Mouse (Mus musculus) limb, embryonic 15.5 days (tissue): Measurements from ENCODE around the gene Skida1. TPM values are rescaled to one million over a fixed set of nuclear protein-coding genes. Genes with fewer than 3 reads are reported as not detected.
A peak's percentile ranks its signal among the peaks of the same experiment; 100 is the strongest.
"Not testable (repeated sequence)": the region's sequence is repeated elsewhere in the genome, so short reads cannot be mapped to it uniquely, and the experiment has no call there.

Experiments used
- ATAC-seq: fragments of 200-750 bp; cut with Nextera tagmentation; 2 replicates; pipeline ENCODE4 v1.8.0; 2017; ENCODE audit warnings: low read depth, moderate TSS enrichment; ENCODE audit not compliant: insufficient number of reproducible peaks, low FRiP score, low TSS enrichment
- H3K27ac ChIP-seq: fragments of 300-500 bp; sonication (generic); 2 replicates; pipeline ENCODE4 v1.5.1; 2015; ENCODE audit warnings: moderate library complexity, mild to moderate bottlenecking, inconsistent platforms
- H3K27me3 ChIP-seq: fragments of 300-500 bp; sonication (generic); 2 replicates; pipeline ENCODE4 v1.6.1; 2015; ENCODE audit warnings: inconsistent platforms
- H3K36me3 ChIP-seq: fragments of 300-500 bp; sonication (generic); 2 replicates; pipeline ENCODE4 v1.6.1; 2015; ENCODE audit warnings: inconsistent platforms
- H3K4me1 ChIP-seq: fragments of 300-500 bp; sonication (generic); 2 replicates; pipeline ENCODE4 v1.6.1; 2015; ENCODE audit warnings: inconsistent platforms
- H3K4me2 ChIP-seq: fragments of 300-500 bp; sonication (generic); 2 replicates; pipeline ENCODE4 v1.6.1; 2015; ENCODE audit warnings: mild to moderate bottlenecking, inconsistent platforms
- H3K4me3 ChIP-seq: fragments of 300-500 bp; sonication (generic); 2 replicates; pipeline ENCODE4 v1.5.1; 2015; ENCODE audit warnings: mild to moderate bottlenecking, inconsistent platforms
- H3K9ac ChIP-seq: fragments of 300-500 bp; sonication (generic); 2 replicates; pipeline ENCODE4 v1.6.1; 2015; ENCODE audit warnings: inconsistent platforms
- H3K9me3 ChIP-seq: fragments of 300-500 bp; sonication (generic); 2 replicates; pipeline ENCODE4 v1.6.1; 2016; ENCODE audit warnings: inconsistent platforms
- WGBS: fragments of 180-500 bp; shearing (Covaris S2); methylation state at CpG from one replicate; pipeline ENCODE4 v1.1.7; 2015; 5-methylcytosine and 5-hydroxymethylcytosine counted together
- polyA plus RNA-seq: library from polyadenylated mRNA; unstranded; fragments of >200 nt; fragmentation: Nextera tagmentation; extraction: Ambion mirVana; gene quantifications from 2 replicates; pipeline ENCODE4 v1.2.1, GENCODE M21; 2015

The Skida1 gene
- polyA plus RNA-seq, result 5.1 and 7.6 TPM in 2 replicates

- Histone ChIP-seq H3K27me3 (no peaks in the 10 kb centered on the region), H3K9ac (peak within 1 kb of the TSS; percentile 97), H3K36me3 (no peaks in the 10 kb centered on the region), H3K9me3 (no peaks in the 10 kb centered on the region), H3K27ac (peak within 1 kb of the TSS; percentile 99), H3K4me1 (peaks cover 16% of the 10 kb centered on the region), H3K4me2 (peak within 1 kb of the TSS; percentile 71), H3K4me3 (peak within 1 kb of the TSS; percentile 80)
- no peak for ATAC-seq
- under 1% methylated on average over 17 of the region's 17 CpGs for WGBS
Measured at GRCm38 (mm10) chr2:18048453-18049075, at the start of gene Skida1. TSS of gene Skida1 (minus strand) at chr2:18049051.

GRCm38 (mm10) chr2:18095804-18096203 lies 47.0 kb upstream of the Skida1 start:
- no peak overlapping the region for H3K9ac ChIP-seq
- H3K36me3 ChIP-seq, result peaks cover 26% of the 10 kb centered on the region
- ATAC-seq, result no peak
- H3K27ac ChIP-seq, result no peak overlapping the region
- no peak overlapping the region for H3K4me2 ChIP-seq
- no peaks in the 10 kb centered on the region for H3K4me1 ChIP-seq
- H3K27me3 ChIP-seq, result no peaks in the 10 kb centered on the region
- H3K4me3 ChIP-seq, result no peak overlapping the region
- whole genome bisulfite sequencing, result 33% methylated on average over 2 of the region's 2 CpGs
- no peaks in the 10 kb centered on the region for H3K9me3 ChIP-seq

GRCm38 (mm10) chr2:18094319-18094718 lies 45.5 kb upstream of the Skida1 start:
- Histone ChIP-seq H3K4me2 (no peak overlapping the region), H3K27ac (no peak overlapping the region), H3K9me3 (no peaks in the 10 kb centered on the region), H3K36me3 (peaks cover 30% of the 10 kb centered on the region), H3K4me3 (no peak overlapping the region), H3K9ac (no peak overlapping the region), H3K27me3 (no peaks in the 10 kb centered on the region), H3K4me1 (no peaks in the 10 kb centered on the region)
- no peak for ATAC-seq

- Histone ChIP-seq H3K9me3 (no peaks in the 10 kb centered on the region), H3K27ac (no peak overlapping the region), H3K27me3 (no peaks in the 10 kb centered on the region), H3K36me3 (peaks cover 34% of the 10 kb centered on the region), H3K9ac (no peak overlapping the region), H3K4me2 (no peak overlapping the region), H3K4me3 (no peak overlapping the region), H3K4me1 (no peaks in the 10 kb centered on the region)
- WGBS, result 85% methylated on average over 1 of the region's 1 CpGs
- no peak for ATAC-seq
Measured at GRCm38 (mm10) chr2:18093858-18094257, 45.0 kb upstream of the Skida1 start.

GRCm38 (mm10) chr2:18087695-18088094 lies 38.8 kb upstream of the Skida1 start:
- H3K36me3 ChIP-seq, result peaks cover 68% of the 10 kb centered on the region
- H3K27ac ChIP-seq, H3K27me3 ChIP-seq, H3K9me3 ChIP-seq, H3K4me2 ChIP-seq, H3K9ac ChIP-seq, H3K4me3 ChIP-seq, H3K4me1 ChIP-seq, ATAC-seq: not testable (repeated sequence)
- 85% methylated on average over 3 of the region's 3 CpGs for WGBS

GRCm38 (mm10) chr2:18080182-18080860 lies 31.5 kb upstream of the Skida1 start:
- Histone ChIP-seq H3K9ac (no peak overlapping the region), H3K9me3 (no peaks in the 10 kb centered on the region), H3K4me3 (no peak overlapping the region), H3K36me3 (peaks cover 45% of the 10 kb centered on the region), H3K4me1 (no peaks in the 10 kb centered on the region), H3K27me3 (no peaks in the 10 kb centered on the region), H3K4me2 (no peak overlapping the region), H3K27ac (no peak overlapping the region)
- 84% methylated on average over 2 of the region's 2 CpGs for WGBS
- ATAC-seq, result no peak

GRCm38 (mm10) chr2:18071947-18072346 lies 23.1 kb upstream of the Skida1 start:
- no peaks in the 10 kb centered on the region for H3K27me3 ChIP-seq
- no peak overlapping the region for H3K9ac ChIP-seq
- H3K9me3 ChIP-seq, result no peaks in the 10 kb centered on the region
- peaks cover 36% of the 10 kb centered on the region for H3K36me3 ChIP-seq
- no peak for ATAC-seq
- WGBS, result 94% methylated on average over 2 of the region's 2 CpGs
- no peaks in the 10 kb centered on the region for H3K4me1 ChIP-seq
- no peak overlapping the region for H3K27ac ChIP-seq
- no peak overlapping the region for H3K4me2 ChIP-seq
- H3K4me3 ChIP-seq, result no peak overlapping the region

GRCm38 (mm10) chr2:18068071-18068796 lies 19.4 kb upstream of the Skida1 start:
- Histone ChIP-seq H3K36me3 (peaks cover 17% of the 10 kb centered on the region), H3K4me1 (peaks cover 9% of the 10 kb centered on the region), H3K4me3 (no peak overlapping the region), H3K4me2 (no peak overlapping the region), H3K9ac (no peak overlapping the region), H3K9me3 (no peaks in the 10 kb centered on the region), H3K27ac (no peak overlapping the region), H3K27me3 (no peaks in the 10 kb centered on the region)
- no peak for ATAC-seq
- 84% methylated on average over 4 of the region's 4 CpGs for WGBS

- Histone ChIP-seq H3K9me3 (no peaks in the 10 kb centered on the region), H3K36me3 (0 out of 2 replicates have a peak, but pooled peaks cover 11% of the 10 kb centered on the region), H3K27me3 (no peaks in the 10 kb centered on the region), H3K9ac (no peak overlapping the region), H3K27ac (no peak overlapping the region), H3K4me3 (no peak overlapping the region), H3K4me2 (no peak overlapping the region), H3K4me1 (peaks cover 9% of the 10 kb centered on the region)
- ATAC-seq, result no peak
Measured at GRCm38 (mm10) chr2:18066436-18066835, 17.6 kb upstream of the Skida1 start.

GRCm38 (mm10) chr2:18065708-18066030 lies 16.8 kb upstream of the Skida1 start:
- Histone ChIP-seq H3K27me3 (no peaks in the 10 kb centered on the region), H3K27ac (peak overlapping the region; percentile 82), H3K36me3 (0 out of 2 replicates have a peak, but pooled peaks cover 6% of the 10 kb centered on the region), H3K9ac (peak overlapping the region; percentile 47), H3K4me2 (peak overlapping the region; percentile 67), H3K4me1 (peaks cover 9% of the 10 kb centered on the region), H3K4me3 (peak overlapping the region; percentile 79), H3K9me3 (no peaks in the 10 kb centered on the region)
- peak; percentile 15; the same call in 1 of the 2 replicates for ATAC-seq
- 4% methylated on average over 6 of the region's 6 CpGs for WGBS

GRCm38 (mm10) chr2:18064941-18065707 lies 16.3 kb upstream of the Skida1 start:
- peak overlapping the region; percentile 100 for H3K27ac ChIP-seq
- H3K4me1 ChIP-seq, result peaks cover 9% of the 10 kb centered on the region
- H3K9me3 ChIP-seq, result no peaks in the 10 kb centered on the region
- H3K9ac ChIP-seq, result peak overlapping the region; percentile 92
- WGBS, result under 1% methylated on average over 73 of the region's 85 CpGs
- peak; percentile 50 for ATAC-seq
- 0 out of 2 replicates have a peak, but pooled peaks cover 6% of the 10 kb centered on the region for H3K36me3 ChIP-seq
- H3K27me3 ChIP-seq, result no peaks in the 10 kb centered on the region
- peak overlapping the region; percentile 79 for H3K4me3 ChIP-seq
- H3K4me2 ChIP-seq, result peak overlapping the region; percentile 67
